Mouse (Mus musculus): ENCODE results near the gene Wdr44. TPM values are rescaled to one million over a fixed set of nuclear protein-coding genes. Genes with fewer than 3 reads are reported as not detected.
"Not testable (repeated sequence)": the region's sequence is repeated elsewhere in the genome, so short reads cannot be mapped to it uniquely, and the experiment has no call there.

Gene Wdr44
- total RNA-seq, 2 experiments from 2014 or later: 20.4 to 21.5 TPM

DNA sequence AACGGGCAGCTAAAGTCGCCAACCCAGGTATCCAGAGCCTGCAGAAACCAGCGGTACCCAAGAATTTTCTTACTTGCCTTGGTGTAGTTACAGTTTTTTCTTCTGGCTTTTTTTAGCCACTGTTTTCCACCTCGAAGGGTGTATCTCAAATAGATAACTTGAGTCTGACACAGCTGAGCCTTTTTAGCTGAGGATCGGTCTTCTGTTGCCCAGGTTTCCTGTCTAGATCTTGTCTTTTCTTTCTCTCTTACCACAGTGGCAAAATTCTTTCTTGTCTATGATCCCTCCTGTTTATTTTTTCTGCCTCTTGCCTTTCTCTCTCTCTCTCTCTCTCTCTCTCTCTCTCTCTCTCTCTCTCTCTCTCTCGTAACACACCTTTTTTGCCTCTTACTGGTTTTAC, 130.0 kb downstream of the Wdr44 start:
- intact Hi-C loops (cut with DNase I); DNase-seq (ENCODE audit: low spot score in 2 of 2): not testable (repeated sequence)

- DNase-seq (ENCODE audit: low spot score in 2 of 2): no peak
- intact Hi-C loops (cut with DNase I): no loop called here
Observed at GRCm38 (mm10) chrX:23823398-23824023, 130.7 kb downstream of the Wdr44 start.

DNA sequence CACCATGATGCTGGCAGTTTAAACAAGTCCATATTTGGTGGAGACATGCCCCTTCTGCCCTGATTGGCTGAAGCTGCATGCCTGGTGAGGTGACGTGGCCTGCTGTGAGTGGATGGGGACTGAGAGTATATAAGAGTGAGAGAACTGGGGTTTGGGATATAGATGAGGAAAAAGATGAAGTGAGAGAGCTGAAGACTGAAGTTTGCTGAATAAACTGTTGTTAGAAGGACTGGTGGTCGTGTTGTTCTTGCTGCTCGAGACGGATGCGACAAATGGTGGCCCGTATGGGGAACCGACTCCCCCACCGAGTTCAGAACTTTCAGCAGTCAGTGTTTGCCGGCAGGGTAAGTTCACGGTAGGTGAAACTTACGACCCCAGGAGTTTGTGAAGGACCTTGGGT, 140.9 kb downstream of the Wdr44 start:
- intact Hi-C loops (cut with DNase I); DNase-seq (ENCODE audit: low spot score in 2 of 2): not testable (repeated sequence)

DNA sequence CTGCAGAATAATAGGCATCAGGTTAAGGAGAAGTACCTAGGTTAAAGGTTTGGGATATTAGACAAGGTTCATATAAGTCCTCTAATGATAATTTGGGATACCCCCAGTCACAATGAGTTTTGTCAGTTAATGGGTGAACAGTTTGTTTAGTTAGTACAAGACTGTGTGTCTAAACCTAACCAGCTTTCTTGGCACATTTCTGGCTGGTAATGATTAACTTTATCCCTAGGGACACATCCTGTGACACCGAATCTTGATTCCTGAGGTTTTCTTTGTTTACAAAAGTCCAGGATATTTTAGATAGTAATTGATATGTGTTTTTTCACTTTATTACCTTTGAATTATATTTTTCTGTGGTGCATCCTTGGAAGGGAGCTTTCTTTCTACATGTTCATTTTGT, 148.1 kb downstream of the Wdr44 start:
- intact Hi-C loops (cut with DNase I): no loop called here
- DNase-seq (ENCODE audit: low spot score in 2 of 2): no peak

Other genes starting within 250 kb of the Wdr44 start
- not detected for gene Gm4907, start 189.5 kb downstream of the Wdr44 start, total RNA-seq (2021)

All from left cerebral cortex, postnatal 14 days (tissue).